Mouse (Mus musculus): Measurements from ENCODE around the gene Msi1.
A peak's percentile ranks its signal among the peaks of the same experiment; 100 is the strongest.

Msi1 gene

GRCm38 (mm10) chr5:115429359-115430186, at the start of gene Msi1:
TSS of gene Msi1 (plus strand) at chr5:115429599.
- no peak for DNase-seq (ENCODE audit: low spot score)

- no peak for DNase-seq (ENCODE audit: low spot score)
Observed at GRCm38 (mm10) chr5:115391935-115392334, 37.5 kb upstream of the Msi1 start.

GRCm38 (mm10) chr5:115392969-115393368, 36.4 kb upstream of the Msi1 start:
- no peak for DNase-seq (ENCODE audit: low spot score)

- no peak for DNase-seq (ENCODE audit: low spot score)
Observed at GRCm38 (mm10) chr5:115394223-115394622, 35.2 kb upstream of the Msi1 start.

GRCm38 (mm10) chr5:115394836-115395235, 34.6 kb upstream of the Msi1 start:
- no peak for DNase-seq (ENCODE audit: low spot score)

GRCm38 (mm10) chr5:115396654-115397053, 32.7 kb upstream of the Msi1 start:
- DNase-seq (ENCODE audit: low spot score), result no peak

- DNase-seq (ENCODE audit: low spot score), result no peak
Observed at GRCm38 (mm10) chr5:115397839-115398780, 31.3 kb upstream of the Msi1 start.

GRCm38 (mm10) chr5:115402063-115402462, 27.3 kb upstream of the Msi1 start:
- no peak for DNase-seq (ENCODE audit: low spot score)

GRCm38 (mm10) chr5:115403436-115404140, 25.8 kb upstream of the Msi1 start:
- no peak for DNase-seq (ENCODE audit: low spot score)

- peak; percentile 3 for DNase-seq (ENCODE audit: low spot score)
Observed at GRCm38 (mm10) chr5:115404241-115404794, 25.1 kb upstream of the Msi1 start.

GRCm38 (mm10) chr5:115405205-115405604, 24.2 kb upstream of the Msi1 start:
- no peak for DNase-seq (ENCODE audit: low spot score)

GRCm38 (mm10) chr5:115408110-115408509, 21.3 kb upstream of the Msi1 start:
- peak; percentile 22 for DNase-seq (ENCODE audit: low spot score)

GRCm38 (mm10) chr5:115415111-115416085, 14.0 kb upstream of the Msi1 start:
- no peak for DNase-seq (ENCODE audit: low spot score)

GRCm38 (mm10) chr5:115428831-115429358, 504 bp upstream of the Msi1 start:
- DNase-seq (ENCODE audit: low spot score), result no peak

GRCm38 (mm10) chr5:115430187-115430960, 975 bp downstream of the Msi1 start:
- no peak for DNase-seq (ENCODE audit: low spot score)

GRCm38 (mm10) chr5:115431061-115431897, 1.9 kb downstream of the Msi1 start:
- no peak for DNase-seq (ENCODE audit: low spot score)

GRCm38 (mm10) chr5:115431898-115432259, 2.5 kb downstream of the Msi1 start:
- no peak for DNase-seq (ENCODE audit: low spot score)

GRCm38 (mm10) chr5:115432395-115432794, 3.0 kb downstream of the Msi1 start:
- DNase-seq (ENCODE audit: low spot score), result no peak

GRCm38 (mm10) chr5:115433191-115433590, 3.8 kb downstream of the Msi1 start:
- DNase-seq (ENCODE audit: low spot score), result no peak
